Mouse (Mus musculus): ENCODE data around the gene Vpreb2. TPM values are rescaled to one million over a fixed set of nuclear protein-coding genes. Genes with fewer than 3 reads are reported as not detected.
"Not testable (repeated sequence)": the region's sequence is repeated elsewhere in the genome, so short reads cannot be mapped to it uniquely, and the experiment has no call there.

Gene Vpreb2
- polyA plus RNA-seq, 1 experiment from 2014 or later: not detected

DNA sequence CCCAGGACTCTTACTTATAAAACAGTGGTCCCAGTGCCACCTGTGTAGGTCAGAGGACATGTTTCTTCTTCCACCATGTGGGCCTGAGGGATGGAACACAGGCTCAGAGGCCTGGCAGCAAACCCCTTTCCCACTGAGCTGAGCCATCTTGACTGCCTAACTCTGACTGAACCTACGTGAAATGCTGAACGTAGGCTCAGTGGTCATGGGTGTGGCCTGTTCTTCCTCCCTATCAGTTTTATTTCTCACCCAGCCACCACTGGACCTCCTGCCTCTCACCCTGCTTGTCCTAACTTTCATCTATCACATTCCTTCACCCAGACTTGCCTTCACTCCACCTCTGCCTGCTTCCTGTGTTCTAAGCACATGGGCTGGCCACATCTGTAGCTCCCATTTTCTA is 3.0 kb downstream of the Vpreb2 start:
- WGBS: 80% methylated on average over 2 of the region's 2 CpGs
- H3K9ac ChIP-seq (ENCODE audit: low read length): no peak overlapping the region
- no peak overlapping the region for H3K27ac ChIP-seq (ENCODE audit: low read depth, low read length)
- H3K27me3 ChIP-seq (ENCODE audit: control insufficient read depth, insufficient read depth, low read length): no peaks in the 10 kb centered on the region
- DNase-seq (ENCODE audit: low spot score, missing footprints) (no peak), ATAC-seq (ENCODE audit: low FRiP score) (no peak)
- H3K9me3 ChIP-seq (ENCODE audit: control insufficient read depth, low read length): no peaks in the 10 kb centered on the region
- H3K4me1 ChIP-seq (ENCODE audit: control insufficient read depth, insufficient read depth, low read length): no peaks in the 10 kb centered on the region
- no peak overlapping the region for H3K4me2 ChIP-seq
- no peak overlapping the region for H3K4me3 ChIP-seq (ENCODE audit: low read depth, low read length)
- H3K36me3 ChIP-seq (ENCODE audit: control insufficient read depth, insufficient read depth, low read length): no peaks in the 10 kb centered on the region

GRCm38 (mm10) chr16:17984231-17984630 is 4.0 kb downstream of the Vpreb2 start:
- no peak for DNase-seq (ENCODE audit: low spot score, missing footprints)
- WGBS: 77% methylated on average over 5 of the region's 5 CpGs
- Histone ChIP-seq H3K36me3 (ENCODE audit: control insufficient read depth, insufficient read depth, low read length) (no peaks in the 10 kb centered on the region), H3K4me2 (no peak overlapping the region), H3K9ac (ENCODE audit: low read length) (no peak overlapping the region), H3K4me1 (ENCODE audit: control insufficient read depth, insufficient read depth, low read length) (no peaks in the 10 kb centered on the region), H3K9me3 (ENCODE audit: control insufficient read depth, low read length) (no peaks in the 10 kb centered on the region), H3K27ac (ENCODE audit: low read depth, low read length) (no peak overlapping the region), H3K4me3 (ENCODE audit: low read depth, low read length) (no peak overlapping the region), H3K27me3 (ENCODE audit: control insufficient read depth, insufficient read depth, low read length) (no peaks in the 10 kb centered on the region)
- ATAC-seq (ENCODE audit: low FRiP score): no peak

- no peaks in the 10 kb centered on the region for H3K4me1 ChIP-seq (ENCODE audit: control insufficient read depth, insufficient read depth, low read length)
- ATAC-seq (ENCODE audit: low FRiP score): no peak
- no peaks in the 10 kb centered on the region for H3K36me3 ChIP-seq (ENCODE audit: control insufficient read depth, insufficient read depth, low read length)
- no peaks in the 10 kb centered on the region for H3K27me3 ChIP-seq (ENCODE audit: control insufficient read depth, insufficient read depth, low read length)
- no peaks in the 10 kb centered on the region for H3K9me3 ChIP-seq (ENCODE audit: control insufficient read depth, low read length)
- H3K4me2 ChIP-seq: no peak overlapping the region
- H3K9ac ChIP-seq (ENCODE audit: low read length): no peak overlapping the region; the same call in 1 of the 2 replicates
- H3K27ac ChIP-seq (ENCODE audit: low read depth, low read length): no peak overlapping the region
- DNase-seq (ENCODE audit: low spot score, missing footprints): no peak
- WGBS: 62% methylated on average over 5 of the region's 5 CpGs
- H3K4me3 ChIP-seq (ENCODE audit: low read depth, low read length): no peak overlapping the region
These were observed 4.8 kb downstream of the Vpreb2 start for GRCm38 (mm10) chr16:17985078-17985477.

DNA sequence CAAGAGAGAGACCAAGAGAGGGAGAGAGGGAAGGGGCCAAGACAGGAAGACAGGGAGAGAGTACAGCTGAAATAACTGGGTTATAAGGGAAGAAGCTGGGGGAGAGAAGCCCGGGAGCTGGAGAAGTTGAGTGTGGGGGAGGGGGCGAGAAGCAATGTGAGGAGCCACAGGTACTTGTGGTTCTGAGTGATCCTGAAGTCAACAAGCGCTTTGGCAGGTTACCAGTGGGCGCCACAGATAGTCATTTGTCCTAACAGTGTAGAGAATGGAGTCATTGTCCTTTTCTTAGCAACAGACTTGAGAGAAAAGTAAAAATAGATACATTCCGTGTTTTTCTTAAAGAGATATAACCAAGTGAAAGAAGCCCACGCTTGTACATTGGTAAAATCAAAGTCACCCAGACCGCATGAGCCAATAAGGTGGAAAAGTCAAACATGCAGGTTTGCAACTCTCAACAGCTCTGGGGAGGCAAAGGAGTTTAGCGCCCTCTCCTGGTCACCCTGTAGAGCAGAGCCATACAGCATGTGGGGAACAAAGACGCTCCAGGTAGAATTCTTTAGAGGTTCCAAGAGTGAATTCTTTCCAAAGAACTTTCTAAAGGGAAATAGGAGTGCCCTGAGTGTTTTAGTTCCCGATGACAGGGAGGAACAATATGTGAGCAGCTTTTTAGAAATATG is 6.4 kb downstream of the Vpreb2 start:
- no peaks in the 10 kb centered on the region for H3K27me3 ChIP-seq (ENCODE audit: control insufficient read depth, insufficient read depth, low read length)
- ATAC-seq (ENCODE audit: low FRiP score): no peak
- peak; percentile 86 for DNase-seq (ENCODE audit: low spot score, missing footprints)
- H3K4me2 ChIP-seq: no peak overlapping the region
- no peak overlapping the region for H3K27ac ChIP-seq (ENCODE audit: low read depth, low read length)
- no peak overlapping the region for H3K9ac ChIP-seq (ENCODE audit: low read length)
- no peaks in the 10 kb centered on the region for H3K36me3 ChIP-seq (ENCODE audit: control insufficient read depth, insufficient read depth, low read length)
- peaks cover under 1% of the 10 kb centered on the region; the same call in 1 of the 2 replicates for H3K9me3 ChIP-seq (ENCODE audit: control insufficient read depth, low read length)
- H3K4me3 ChIP-seq (ENCODE audit: low read depth, low read length): no peak overlapping the region
- WGBS: 59% methylated on average over 10 of the region's 10 CpGs
- H3K4me1 ChIP-seq (ENCODE audit: control insufficient read depth, insufficient read depth, low read length): no peaks in the 10 kb centered on the region

GRCm38 (mm10) chr16:17987703-17988102 is 7.5 kb downstream of the Vpreb2 start:
- no peaks in the 10 kb centered on the region for H3K4me1 ChIP-seq (ENCODE audit: control insufficient read depth, insufficient read depth, low read length)
- no peak overlapping the region for H3K4me2 ChIP-seq
- H3K9ac ChIP-seq (ENCODE audit: low read length): no peak overlapping the region
- no peaks in the 10 kb centered on the region for H3K36me3 ChIP-seq (ENCODE audit: control insufficient read depth, insufficient read depth, low read length)
- H3K27me3 ChIP-seq (ENCODE audit: control insufficient read depth, insufficient read depth, low read length): no peaks in the 10 kb centered on the region
- H3K9me3 ChIP-seq (ENCODE audit: control insufficient read depth, low read length): peaks cover 3% of the 10 kb centered on the region; the same call in 1 of the 2 replicates
- DNase-seq (ENCODE audit: low spot score, missing footprints) (no peak), ATAC-seq (ENCODE audit: low FRiP score) (no peak)
- no peak overlapping the region for H3K27ac ChIP-seq (ENCODE audit: low read depth, low read length)
- WGBS: 73% methylated on average over 1 of the region's 1 CpGs
- no peak overlapping the region for H3K4me3 ChIP-seq (ENCODE audit: low read depth, low read length)

- not testable (repeated sequence) for H3K27ac ChIP-seq (ENCODE audit: low read depth, low read length); H3K4me2 ChIP-seq; H3K9me3 ChIP-seq (ENCODE audit: control insufficient read depth, low read length); H3K4me3 ChIP-seq (ENCODE audit: low read depth, low read length); DNase-seq (ENCODE audit: low spot score, missing footprints); H3K27me3 ChIP-seq (ENCODE audit: control insufficient read depth, insufficient read depth, low read length); H3K36me3 ChIP-seq (ENCODE audit: control insufficient read depth, insufficient read depth, low read length); ATAC-seq (ENCODE audit: low FRiP score); H3K4me1 ChIP-seq (ENCODE audit: control insufficient read depth, insufficient read depth, low read length); H3K9ac ChIP-seq (ENCODE audit: low read length)
- 96% methylated on average over 16 of the region's 16 CpGs for WGBS
These were observed 12.1 kb downstream of the Vpreb2 start for GRCm38 (mm10) chr16:17992321-17992720.

GRCm38 (mm10) chr16:17999668-18000067 is 19.4 kb downstream of the Vpreb2 start:
- no peak for DNase-seq (ENCODE audit: low spot score, missing footprints)
- no peak for ATAC-seq (ENCODE audit: low FRiP score)
- H3K9ac ChIP-seq (ENCODE audit: low read length): no peak overlapping the region
- H3K4me3 ChIP-seq (ENCODE audit: low read depth, low read length): no peak overlapping the region
- no peak overlapping the region for H3K27ac ChIP-seq (ENCODE audit: low read depth, low read length)
- no peaks in the 10 kb centered on the region for H3K27me3 ChIP-seq (ENCODE audit: control insufficient read depth, insufficient read depth, low read length)
- H3K36me3 ChIP-seq (ENCODE audit: control insufficient read depth, insufficient read depth, low read length): no peaks in the 10 kb centered on the region
- WGBS: 95% methylated on average over 5 of the region's 5 CpGs
- H3K4me2 ChIP-seq: no peak overlapping the region
- no peaks in the 10 kb centered on the region for H3K9me3 ChIP-seq (ENCODE audit: control insufficient read depth, low read length)
- H3K4me1 ChIP-seq (ENCODE audit: control insufficient read depth, insufficient read depth, low read length): no peaks in the 10 kb centered on the region

GRCm38 (mm10) chr16:18004589-18004988 is 24.4 kb downstream of the Vpreb2 start:
- Histone ChIP-seq H3K9me3 (ENCODE audit: control insufficient read depth, low read length) (no peaks in the 10 kb centered on the region), H3K36me3 (ENCODE audit: control insufficient read depth, insufficient read depth, low read length) (no peaks in the 10 kb centered on the region), H3K27ac (ENCODE audit: low read depth, low read length) (no peak overlapping the region), H3K4me1 (ENCODE audit: control insufficient read depth, insufficient read depth, low read length) (no peaks in the 10 kb centered on the region), H3K9ac (ENCODE audit: low read length) (no peak overlapping the region), H3K4me3 (ENCODE audit: low read depth, low read length) (no peak overlapping the region), H3K27me3 (ENCODE audit: control insufficient read depth, insufficient read depth, low read length) (no peaks in the 10 kb centered on the region), H3K4me2 (no peak overlapping the region)
- 76% methylated on average over 5 of the region's 5 CpGs for WGBS
- DNase-seq (ENCODE audit: low spot score, missing footprints) (no peak), ATAC-seq (ENCODE audit: low FRiP score) (no peak)

- no peak overlapping the region for H3K4me3 ChIP-seq (ENCODE audit: low read depth, low read length)
- no peak overlapping the region for H3K9ac ChIP-seq (ENCODE audit: low read length)
- no peaks in the 10 kb centered on the region for H3K27me3 ChIP-seq (ENCODE audit: control insufficient read depth, insufficient read depth, low read length)
- no peaks in the 10 kb centered on the region for H3K36me3 ChIP-seq (ENCODE audit: control insufficient read depth, insufficient read depth, low read length)
- no peaks in the 10 kb centered on the region for H3K4me1 ChIP-seq (ENCODE audit: control insufficient read depth, insufficient read depth, low read length)
- WGBS: 47% methylated on average over 4 of the region's 4 CpGs
- H3K4me2 ChIP-seq: no peak overlapping the region
- ATAC-seq (ENCODE audit: low FRiP score): no peak
- no peak for DNase-seq (ENCODE audit: low spot score, missing footprints)
- H3K9me3 ChIP-seq (ENCODE audit: control insufficient read depth, low read length): no peaks in the 10 kb centered on the region
- H3K27ac ChIP-seq (ENCODE audit: low read depth, low read length): no peak overlapping the region
These were observed 26.9 kb downstream of the Vpreb2 start for GRCm38 (mm10) chr16:18007083-18007482.
